Comparison of ENCODE assay signal across 8 mouse cellular contexts in the genomic region with DNA sequence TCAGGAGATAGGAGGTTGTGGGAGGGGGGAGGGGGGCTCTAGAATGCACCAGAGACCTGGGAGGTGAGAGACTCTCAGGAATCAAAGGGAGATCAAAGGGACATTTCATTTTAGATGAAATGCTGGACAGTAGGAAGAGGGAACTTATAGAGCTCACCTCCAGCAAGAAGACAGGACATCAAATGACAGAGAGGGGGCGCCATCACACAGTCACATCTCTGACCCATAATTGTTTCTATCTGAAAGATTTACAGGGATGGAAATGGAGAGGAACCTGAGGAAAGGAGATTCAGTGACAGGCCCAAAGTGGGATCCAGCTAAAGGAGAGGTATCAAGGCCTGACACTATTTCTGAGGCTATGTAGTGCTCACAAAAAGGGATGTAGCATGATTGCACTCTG.
DNase-seq lines count a peak whose midpoint lies in the region.

No protein-coding gene starts in this region.

- DNase-seq in heart, postnatal 4 days = peak; percentile 22
- DNase-seq in heart, adult 11 months = no peak
- peak; percentile 7 for DNase-seq in ovary, postnatal 14 days (ENCODE audit: low spot score)
- no peak for DNase-seq in ovary, adult 18-20 months (ENCODE audit: low spot score)
- peak; percentile 12 for DNase-seq in brain, adult 2 months (ENCODE audit: low read depth, low spot score)
- DNase-seq in lung, postnatal 25 days (ENCODE audit: low spot score) = peak; percentile 14
- DNase-seq in heart, postnatal 25 days (ENCODE audit: low spot score) = no peak
- DNase-seq in frontal cortex, postnatal 25 days (ENCODE audit: low spot score in 2 of 2) = no peak

- intact Hi-C loops in heart, postnatal 25 days (cut with DNase I) = loop anchor here (5.0 kb wide), 1 partner anchor 267 kb away; no protein-coding TSS in a partner anchor

Comparison
In these comparisons a context has a peak if more than half of its experiments do, and no peak if none do; other contexts are left out.
1. DNase-seq: peak in heart, postnatal 4 days (single experiment), ovary, postnatal 14 days (single experiment), brain, adult 2 months (single experiment) and lung, postnatal 25 days (single experiment); none in heart, adult 11 months (single experiment), ovary, adult 18-20 months (single experiment), heart, postnatal 25 days (single experiment) and frontal cortex, postnatal 25 days (0 of 2).